Mouse (Mus musculus): ENCODE data around the gene Afdn. TPM values are rescaled to one million over a fixed set of nuclear protein-coding genes. Genes with fewer than 3 reads are reported as not detected.
A peak's percentile ranks its signal among the peaks of the same experiment; 100 is the strongest.

Afdn gene
- polyA plus RNA-seq, 1 experiment from 2014 or later: 123 TPM

DNA sequence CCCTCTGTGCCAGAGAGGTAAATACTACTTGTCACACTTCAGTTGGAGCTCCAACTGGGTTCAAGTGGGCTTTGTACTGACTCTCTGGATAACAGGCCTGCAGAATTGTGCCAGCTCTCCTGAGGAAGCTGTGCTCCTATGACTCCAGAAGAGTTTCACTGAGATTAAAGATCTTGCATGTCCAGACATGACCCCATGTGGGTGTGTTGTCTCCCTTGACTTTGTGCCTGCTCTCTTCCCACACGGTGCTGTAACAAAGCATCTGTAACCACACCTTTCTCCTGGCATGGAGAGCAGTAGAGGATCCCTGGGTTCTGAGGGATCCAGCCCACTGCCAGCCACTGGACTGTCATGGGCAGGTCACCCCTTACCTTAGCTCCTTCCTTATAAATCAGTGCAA is 95.1 kb downstream of the Afdn start:
- Histone ChIP-seq H3K36me3 (ENCODE audit: control insufficient read depth, insufficient read depth, low read length) (peaks cover 8% of the 10 kb centered on the region; the same call in 1 of the 2 replicates), H3K27me3 (ENCODE audit: control insufficient read depth, insufficient read depth, low read length) (no peaks in the 10 kb centered on the region), H3K27ac (ENCODE audit: low read depth, low read length) (no peak overlapping the region), H3K4me2 (replicated peaks; ENCODE audit: low read depth, low read length) (no peak overlapping the region), H3K4me3 (ENCODE audit: low read depth, low read length) (no peak overlapping the region), H3K9me3 (ENCODE audit: control insufficient read depth, low read length) (no peaks in the 10 kb centered on the region), H3K9ac (ENCODE audit: low read depth, low read length) (no peak overlapping the region), H3K4me1 (replicated peaks; ENCODE audit: control insufficient read depth, insufficient read depth, low read length) (no peaks in the 10 kb centered on the region)
- ATAC-seq (ENCODE audit: low FRiP score) (no peak), DNase-seq (ENCODE audit: low spot score) (no peak)
- 100% methylated on average over 1 of the region's 1 CpGs for WGBS

DNA sequence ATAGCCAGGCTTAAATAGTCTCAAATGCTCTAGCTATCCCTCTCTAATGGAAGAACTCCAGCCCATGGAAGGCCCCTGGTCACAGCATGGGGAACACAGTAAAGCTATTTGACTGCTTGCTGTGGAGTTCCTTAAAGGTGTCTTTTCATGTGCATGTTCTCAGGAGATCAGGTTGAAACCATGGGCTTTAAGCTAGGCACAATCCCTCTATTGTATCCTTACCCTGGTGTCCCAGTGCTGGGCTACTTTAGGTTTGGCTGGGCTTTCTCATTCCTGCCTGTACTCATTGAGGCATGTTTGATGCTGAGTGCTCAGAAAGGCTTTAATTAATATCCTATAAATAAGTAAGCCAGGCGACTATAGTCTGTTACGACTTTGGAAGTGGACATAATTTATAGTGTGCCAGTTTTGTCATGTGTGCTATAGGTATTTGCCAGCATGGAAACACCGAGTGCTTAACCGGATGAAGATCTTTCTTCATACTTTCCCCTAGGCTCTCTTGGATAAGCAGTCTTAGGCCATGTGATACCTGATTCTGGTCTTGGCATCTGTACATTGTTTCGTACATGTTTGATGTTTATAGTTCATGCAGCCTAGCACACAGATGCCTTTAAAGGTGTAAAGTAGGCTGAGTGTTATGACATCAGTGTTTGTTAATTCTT is 96.2 kb downstream of the Afdn start:
- DNase-seq (ENCODE audit: low spot score) (no peak), ATAC-seq (ENCODE audit: low FRiP score) (no peak)
- H3K36me3 ChIP-seq (ENCODE audit: control insufficient read depth, insufficient read depth, low read length): peaks cover 4% of the 10 kb centered on the region
- no peaks in the 10 kb centered on the region for H3K9me3 ChIP-seq (ENCODE audit: control insufficient read depth, low read length)
- H3K4me2 ChIP-seq (replicated peaks; ENCODE audit: low read depth, low read length): no peak overlapping the region
- H3K27me3 ChIP-seq (ENCODE audit: control insufficient read depth, insufficient read depth, low read length): no peaks in the 10 kb centered on the region
- H3K9ac ChIP-seq (ENCODE audit: low read depth, low read length): no peak overlapping the region
- no peaks in the 10 kb centered on the region for H3K4me1 ChIP-seq (replicated peaks; ENCODE audit: control insufficient read depth, insufficient read depth, low read length)
- WGBS: 89% methylated on average over 5 of the region's 5 CpGs
- no peak overlapping the region for H3K27ac ChIP-seq (ENCODE audit: low read depth, low read length)
- H3K4me3 ChIP-seq (ENCODE audit: low read depth, low read length): no peak overlapping the region

DNA sequence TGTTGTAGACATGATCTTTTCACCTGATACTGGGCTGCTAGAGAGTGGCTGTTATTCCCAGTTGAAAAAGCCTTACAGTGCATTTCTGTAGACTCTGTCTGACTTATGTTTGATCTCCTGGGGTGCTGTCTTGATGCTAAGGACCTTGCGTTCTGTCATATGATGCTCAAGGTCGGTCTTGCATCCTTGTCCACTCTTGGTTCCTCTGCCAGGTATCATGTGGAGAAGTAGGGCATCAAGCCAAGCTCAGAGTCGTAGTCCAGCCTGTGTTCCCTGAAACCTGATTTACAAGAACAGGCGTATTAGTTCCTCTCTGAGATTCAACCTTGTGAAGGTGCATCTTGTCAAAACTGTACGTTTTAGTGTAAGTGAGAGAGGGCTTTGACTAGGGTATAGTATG is 105.0 kb downstream of the Afdn start:
- WGBS: 94% methylated on average over 5 of the region's 5 CpGs
- no peak overlapping the region for H3K27ac ChIP-seq (ENCODE audit: low read depth, low read length)
- no peak overlapping the region for H3K9ac ChIP-seq (ENCODE audit: low read depth, low read length)
- no peak overlapping the region for H3K4me2 ChIP-seq (replicated peaks; ENCODE audit: low read depth, low read length)
- no peaks in the 10 kb centered on the region; the same call in 1 of the 2 replicates for H3K36me3 ChIP-seq (ENCODE audit: control insufficient read depth, insufficient read depth, low read length)
- no peaks in the 10 kb centered on the region for H3K4me1 ChIP-seq (replicated peaks; ENCODE audit: control insufficient read depth, insufficient read depth, low read length)
- ATAC-seq (ENCODE audit: low FRiP score): no peak
- H3K27me3 ChIP-seq (ENCODE audit: control insufficient read depth, insufficient read depth, low read length): no peaks in the 10 kb centered on the region
- no peaks in the 10 kb centered on the region for H3K9me3 ChIP-seq (ENCODE audit: control insufficient read depth, low read length)
- no peak for DNase-seq (ENCODE audit: low spot score)
- H3K4me3 ChIP-seq (ENCODE audit: low read depth, low read length): no peak overlapping the region

DNA sequence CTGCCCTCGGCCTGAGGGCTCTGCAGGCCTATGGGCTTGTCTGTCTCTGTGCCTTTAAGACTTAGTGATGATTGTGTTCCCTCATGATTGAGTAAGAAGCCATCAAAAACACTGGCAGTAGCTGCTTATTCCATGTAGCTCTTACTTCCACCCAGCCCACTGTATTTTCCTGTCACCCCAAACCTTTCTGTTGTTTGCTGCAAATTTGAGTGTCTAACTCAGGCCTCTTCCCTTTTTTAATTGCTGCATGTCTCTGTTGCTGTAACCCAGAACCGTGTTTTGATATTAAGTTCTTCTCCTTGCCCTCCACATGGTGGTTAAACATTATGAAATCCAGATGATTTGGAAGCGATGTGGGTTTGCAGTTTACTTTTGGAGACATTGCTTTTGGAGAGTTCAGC is 106.6 kb downstream of the Afdn start:
- no peak overlapping the region for H3K4me2 ChIP-seq (replicated peaks; ENCODE audit: low read depth, low read length)
- H3K4me3 ChIP-seq (ENCODE audit: low read depth, low read length): no peak overlapping the region
- H3K27ac ChIP-seq (ENCODE audit: low read depth, low read length): no peak overlapping the region
- no peaks in the 10 kb centered on the region for H3K27me3 ChIP-seq (ENCODE audit: control insufficient read depth, insufficient read depth, low read length)
- H3K4me1 ChIP-seq (replicated peaks; ENCODE audit: control insufficient read depth, insufficient read depth, low read length): no peaks in the 10 kb centered on the region
- 80% methylated on average over 3 of the region's 3 CpGs for WGBS
- ATAC-seq (ENCODE audit: low FRiP score): no peak
- no peaks in the 10 kb centered on the region; the same call in 1 of the 2 replicates for H3K36me3 ChIP-seq (ENCODE audit: control insufficient read depth, insufficient read depth, low read length)
- H3K9ac ChIP-seq (ENCODE audit: low read depth, low read length): no peak overlapping the region
- H3K9me3 ChIP-seq (ENCODE audit: control insufficient read depth, low read length): no peaks in the 10 kb centered on the region
- no peak for DNase-seq (ENCODE audit: low spot score)

DNA sequence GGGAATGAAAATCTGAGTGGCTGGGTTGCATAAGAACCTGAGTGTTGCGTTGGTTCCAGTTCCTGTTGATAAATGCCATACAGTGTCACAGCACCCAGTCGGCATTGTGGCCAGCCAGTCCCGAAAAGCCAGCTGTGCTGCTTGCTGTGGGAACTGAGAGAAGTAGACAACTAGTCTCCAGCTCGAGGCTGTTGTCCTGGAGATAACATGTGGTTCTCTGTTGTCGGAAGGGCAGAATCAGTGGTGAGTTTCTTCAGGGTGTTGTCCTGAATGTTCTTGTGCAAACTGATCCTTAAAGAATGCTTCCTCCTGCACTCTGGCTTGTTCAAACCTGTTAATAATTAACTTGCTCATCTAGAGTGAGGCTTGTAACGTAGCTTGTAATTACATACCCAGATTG is 107.1 kb downstream of the Afdn start:
- WGBS: 33% methylated on average over 6 of the region's 6 CpGs
- no peak overlapping the region for H3K4me3 ChIP-seq (ENCODE audit: low read depth, low read length)
- H3K4me2 ChIP-seq (replicated peaks; ENCODE audit: low read depth, low read length): no peak overlapping the region
- H3K36me3 ChIP-seq (ENCODE audit: control insufficient read depth, insufficient read depth, low read length): no peaks in the 10 kb centered on the region
- no peaks in the 10 kb centered on the region for H3K27me3 ChIP-seq (ENCODE audit: control insufficient read depth, insufficient read depth, low read length)
- ATAC-seq (ENCODE audit: low FRiP score): no peak
- H3K4me1 ChIP-seq (replicated peaks; ENCODE audit: control insufficient read depth, insufficient read depth, low read length): no peaks in the 10 kb centered on the region
- H3K27ac ChIP-seq (ENCODE audit: low read depth, low read length): no peak overlapping the region
- peak; percentile 7 for DNase-seq (ENCODE audit: low spot score)
- H3K9me3 ChIP-seq (ENCODE audit: control insufficient read depth, low read length): no peaks in the 10 kb centered on the region
- H3K9ac ChIP-seq (ENCODE audit: low read depth, low read length): no peak overlapping the region

DNA sequence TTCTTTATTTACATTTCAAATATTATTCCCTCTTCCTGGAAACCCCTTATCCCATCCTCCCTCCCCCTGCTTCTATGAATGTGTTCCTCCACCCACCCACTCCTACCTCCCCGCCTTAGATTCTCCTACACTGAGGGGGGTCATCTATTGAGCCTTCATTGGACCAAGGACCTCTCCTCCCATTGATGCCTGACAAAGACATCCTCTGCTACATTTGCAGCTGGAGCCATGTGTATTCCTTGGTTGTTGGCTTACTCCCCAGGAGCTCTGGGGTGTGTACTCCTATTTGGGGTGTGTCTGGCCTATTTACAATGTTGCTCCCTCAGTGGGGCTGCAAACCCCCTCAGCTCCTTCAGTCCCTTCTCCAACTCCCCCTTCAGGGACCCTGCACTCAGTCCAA is 109.9 kb downstream of the Afdn start:
- H3K27ac ChIP-seq (ENCODE audit: low read depth, low read length): no peak overlapping the region
- no peak for DNase-seq (ENCODE audit: low spot score)
- 92% methylated on average over 1 of the region's 1 CpGs for WGBS
- H3K4me1 ChIP-seq (replicated peaks; ENCODE audit: control insufficient read depth, insufficient read depth, low read length): no peaks in the 10 kb centered on the region
- no peak for ATAC-seq (ENCODE audit: low FRiP score)
- no peaks in the 10 kb centered on the region for H3K27me3 ChIP-seq (ENCODE audit: control insufficient read depth, insufficient read depth, low read length)
- no peak overlapping the region for H3K4me3 ChIP-seq (ENCODE audit: low read depth, low read length)
- no peak overlapping the region for H3K4me2 ChIP-seq (replicated peaks; ENCODE audit: low read depth, low read length)
- H3K36me3 ChIP-seq (ENCODE audit: control insufficient read depth, insufficient read depth, low read length): 0 out of 2 replicates have a peak, but pooled peaks cover 2% of the 10 kb centered on the region
- no peaks in the 10 kb centered on the region for H3K9me3 ChIP-seq (ENCODE audit: control insufficient read depth, low read length)
- no peak overlapping the region for H3K9ac ChIP-seq (ENCODE audit: low read depth, low read length)

DNA sequence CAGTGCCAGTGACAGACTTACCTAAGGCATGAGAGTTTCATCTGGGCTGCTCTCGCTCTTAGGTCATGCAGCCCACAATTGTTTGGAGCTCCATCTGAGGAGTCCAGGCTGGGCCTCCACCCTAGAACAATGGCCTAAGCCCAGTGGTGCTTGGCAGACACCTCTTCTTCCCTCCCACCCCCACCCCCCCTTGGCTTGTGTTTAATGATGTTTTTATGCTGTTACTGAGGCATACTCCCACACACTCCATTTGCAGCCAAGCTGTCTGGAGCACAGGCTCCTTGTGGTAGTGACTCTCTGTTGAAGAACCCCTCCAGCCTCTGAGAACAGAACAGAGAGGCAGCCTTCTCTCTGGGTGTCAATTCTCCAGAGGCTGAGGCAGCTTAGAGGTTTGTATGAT is 113.9 kb downstream of the Afdn start:
- DNase-seq (ENCODE audit: low spot score) (no peak), ATAC-seq (ENCODE audit: low FRiP score) (no peak)
- H3K27ac ChIP-seq (ENCODE audit: low read depth, low read length): no peak overlapping the region
- H3K27me3 ChIP-seq (ENCODE audit: control insufficient read depth, insufficient read depth, low read length): no peaks in the 10 kb centered on the region
- H3K9me3 ChIP-seq (ENCODE audit: control insufficient read depth, low read length): no peaks in the 10 kb centered on the region
- 84% methylated on average over 1 of the region's 1 CpGs for WGBS
- no peak overlapping the region for H3K4me3 ChIP-seq (ENCODE audit: low read depth, low read length)
- 0 out of 2 replicates have a peak, but pooled peaks cover 2% of the 10 kb centered on the region for H3K36me3 ChIP-seq (ENCODE audit: control insufficient read depth, insufficient read depth, low read length)
- no peaks in the 10 kb centered on the region for H3K4me1 ChIP-seq (replicated peaks; ENCODE audit: control insufficient read depth, insufficient read depth, low read length)
- no peak overlapping the region for H3K4me2 ChIP-seq (replicated peaks; ENCODE audit: low read depth, low read length)
- H3K9ac ChIP-seq (ENCODE audit: low read depth, low read length): no peak overlapping the region

DNA sequence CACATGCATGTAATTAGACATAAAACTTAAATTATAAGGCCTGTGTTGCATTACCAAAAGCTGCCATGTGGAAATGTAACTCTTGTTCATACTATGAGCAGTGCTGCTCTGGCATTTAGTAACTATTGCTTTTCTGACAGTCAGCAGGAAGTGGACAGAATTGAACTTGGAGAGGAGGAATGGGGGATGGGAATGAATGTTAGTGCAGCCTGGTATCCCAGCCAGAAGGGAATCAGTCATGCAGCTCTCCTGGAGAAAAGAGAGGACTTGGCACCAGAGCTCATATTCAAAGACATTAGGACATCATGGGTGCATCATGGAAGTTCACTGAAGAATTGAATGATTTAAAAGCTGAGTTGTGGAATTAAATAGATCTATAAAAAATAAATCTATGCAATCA is 117.1 kb downstream of the Afdn start:
- Histone ChIP-seq H3K4me3 (ENCODE audit: low read depth, low read length) (no peak overlapping the region), H3K27me3 (ENCODE audit: control insufficient read depth, insufficient read depth, low read length) (no peaks in the 10 kb centered on the region), H3K9ac (ENCODE audit: low read depth, low read length) (no peak overlapping the region), H3K27ac (ENCODE audit: low read depth, low read length) (no peak overlapping the region), H3K9me3 (ENCODE audit: control insufficient read depth, low read length) (no peaks in the 10 kb centered on the region), H3K4me2 (replicated peaks; ENCODE audit: low read depth, low read length) (no peak overlapping the region), H3K36me3 (ENCODE audit: control insufficient read depth, insufficient read depth, low read length) (0 out of 2 replicates have a peak, but pooled peaks cover 2% of the 10 kb centered on the region), H3K4me1 (replicated peaks; ENCODE audit: control insufficient read depth, insufficient read depth, low read length) (no peaks in the 10 kb centered on the region)
- ATAC-seq (ENCODE audit: low FRiP score): no peak
- no peak for DNase-seq (ENCODE audit: low spot score)

DNA sequence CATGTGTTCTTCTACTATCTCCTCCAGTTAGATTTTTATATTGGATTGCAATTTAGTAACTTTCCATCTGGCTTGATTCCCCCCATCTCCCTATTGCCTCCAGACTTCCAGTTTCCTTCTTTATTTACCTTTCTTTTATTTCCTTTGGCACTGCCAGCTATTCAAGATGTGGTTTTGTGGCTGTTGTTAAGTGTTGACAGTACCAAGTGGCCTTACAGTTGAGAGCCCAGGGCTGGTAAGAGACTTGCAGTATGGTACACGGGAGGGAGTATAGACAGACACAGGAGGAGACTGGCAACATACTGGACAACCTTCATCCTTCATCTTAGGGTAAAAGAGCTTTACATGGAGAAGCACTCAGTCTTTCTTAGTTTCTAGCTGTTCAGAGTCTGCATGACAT is 119.4 kb downstream of the Afdn start:
- Histone ChIP-seq H3K4me2 (replicated peaks; ENCODE audit: low read depth, low read length) (no peak overlapping the region), H3K36me3 (ENCODE audit: control insufficient read depth, insufficient read depth, low read length) (no peaks in the 10 kb centered on the region), H3K9me3 (ENCODE audit: control insufficient read depth, low read length) (no peaks in the 10 kb centered on the region), H3K9ac (ENCODE audit: low read depth, low read length) (no peak overlapping the region), H3K27me3 (ENCODE audit: control insufficient read depth, insufficient read depth, low read length) (no peaks in the 10 kb centered on the region), H3K4me1 (replicated peaks; ENCODE audit: control insufficient read depth, insufficient read depth, low read length) (no peaks in the 10 kb centered on the region), H3K27ac (ENCODE audit: low read depth, low read length) (no peak overlapping the region), H3K4me3 (ENCODE audit: low read depth, low read length) (no peak overlapping the region)
- DNase-seq (ENCODE audit: low spot score) (no peak), ATAC-seq (ENCODE audit: low FRiP score) (no peak)
- WGBS: 93% methylated on average over 1 of the region's 1 CpGs
